Mouse (Mus musculus): ENCODE measurements around the gene Nptxr. TPM values are rescaled to one million over a fixed set of nuclear protein-coding genes. Genes with fewer than 3 reads are reported as not detected.

Gene Nptxr
- polyA plus RNA-seq, 1 experiment from 2014 or later: 7.2 TPM

DNA sequence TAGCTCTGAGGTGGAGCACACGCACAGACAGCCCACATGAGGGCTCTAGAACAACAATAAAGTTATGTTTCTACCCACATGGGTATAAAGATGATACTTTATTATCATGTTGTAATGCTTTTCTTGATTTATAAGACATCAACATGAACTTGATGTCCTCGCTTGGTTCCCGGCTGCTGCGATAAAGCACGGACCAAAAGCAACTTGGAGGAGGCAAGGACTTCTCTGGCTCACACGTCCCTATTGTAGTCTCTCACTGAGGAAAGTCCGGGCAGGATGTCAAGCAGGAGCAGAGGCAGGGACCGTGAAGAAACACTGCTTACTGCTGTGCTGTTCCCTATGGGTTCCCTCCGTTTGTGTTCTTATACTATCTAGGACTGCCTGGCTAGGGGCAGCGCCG, 60.6 kb downstream of the Nptxr start:
- H3K27me3 ChIP-seq: no peaks in the 10 kb centered on the region; the same call in 1 of the 2 replicates
- peaks cover 6% of the 10 kb centered on the region for H3K36me3 ChIP-seq (replicated peaks)
- H3K9ac ChIP-seq: no peak overlapping the region
- no peak overlapping the region for H3K4me2 ChIP-seq
- no peaks in the 10 kb centered on the region for H3K9me3 ChIP-seq
- ATAC-seq (ENCODE audit: low FRiP score): no peak
- H3K4me1 ChIP-seq: peaks cover 25% of the 10 kb centered on the region
- H3K27ac ChIP-seq: no peak overlapping the region
- 90% methylated on average over 11 of the region's 11 CpGs for WGBS
- H3K4me3 ChIP-seq (replicated peaks): no peak overlapping the region

DNA sequence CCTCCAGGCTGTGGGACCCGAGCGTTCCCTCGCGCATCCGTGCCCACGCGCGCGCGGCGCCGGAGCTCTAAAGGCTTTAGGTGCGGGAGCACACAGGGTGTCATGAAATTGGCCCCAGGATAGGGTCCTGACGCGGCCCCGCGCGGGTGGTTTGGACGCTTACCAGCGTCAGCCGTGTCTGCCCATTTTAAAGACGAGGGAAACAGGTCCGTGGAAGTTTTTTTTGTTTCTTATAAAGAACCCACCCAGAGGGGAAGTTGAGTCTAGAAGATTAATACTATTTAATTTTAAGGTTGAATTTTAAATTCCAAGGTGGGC, 61.9 kb downstream of the Nptxr start:
- WGBS: 0% methylated on average over 23 of the region's 23 CpGs
- no peaks in the 10 kb centered on the region; the same call in 1 of the 2 replicates for H3K27me3 ChIP-seq
- peaks cover 25% of the 10 kb centered on the region for H3K4me1 ChIP-seq
- ATAC-seq (ENCODE audit: low FRiP score): no peak
- H3K27ac ChIP-seq: no peak overlapping the region; the same call in 1 of the 2 replicates
- peaks cover 20% of the 10 kb centered on the region for H3K36me3 ChIP-seq (replicated peaks)
- no peaks in the 10 kb centered on the region for H3K9me3 ChIP-seq
- H3K9ac ChIP-seq: peak overlapping the region; percentile 91
- peak overlapping the region; percentile 99 for H3K4me3 ChIP-seq (replicated peaks)
- H3K4me2 ChIP-seq: peak overlapping the region; percentile 85

DNA sequence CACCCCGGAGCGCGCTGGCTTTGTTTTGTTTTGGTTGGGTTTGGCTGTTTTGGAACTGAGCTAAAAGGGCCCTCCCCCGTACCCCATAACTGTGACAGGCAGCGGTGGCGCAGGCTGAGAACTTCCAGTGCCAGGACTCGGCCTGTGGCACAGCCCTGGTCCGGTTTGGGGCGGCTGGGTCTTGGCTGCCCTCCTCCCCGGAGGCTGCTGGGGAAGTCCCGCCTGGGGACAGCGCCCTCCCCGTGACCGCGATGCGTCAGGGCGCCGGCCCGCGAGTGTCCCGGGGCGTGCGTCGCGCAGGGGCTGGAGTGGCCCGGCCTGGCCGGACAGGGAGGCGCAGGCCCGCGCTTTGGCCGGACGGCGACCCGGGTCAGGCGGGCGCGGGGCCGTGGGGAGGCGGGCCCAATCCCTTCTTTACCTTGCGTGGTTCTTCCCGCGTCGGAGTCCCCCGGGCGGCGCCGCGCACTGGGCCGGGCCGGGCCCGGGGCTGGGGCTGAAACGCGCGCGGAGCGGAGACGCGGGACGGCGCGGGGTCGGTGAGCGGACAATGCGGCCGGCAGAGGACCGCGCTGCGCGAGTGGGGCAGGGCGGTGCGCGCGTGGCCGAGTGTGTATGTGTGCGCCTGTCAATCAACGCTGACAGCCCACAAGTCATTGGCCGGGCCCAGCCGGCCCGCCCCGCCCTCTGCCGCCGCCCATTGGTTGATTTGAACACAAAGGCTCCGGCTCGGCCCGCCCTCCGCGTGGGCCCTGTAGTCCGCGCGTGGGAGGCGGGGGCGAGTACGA, 62.5 kb downstream of the Nptxr start, which contains the start of gene Sun2:
Sun2 (minus strand) TSS at position 616 of the 785 bp plus-strand sequence.
- Histone ChIP-seq H3K4me2 (peak within 1 kb of the TSS; percentile 85), H3K27me3 (no peaks in the 10 kb centered on the region; the same call in 1 of the 2 replicates), H3K4me3 (replicated peaks) (peak within 1 kb of the TSS; percentile 99), H3K9me3 (no peaks in the 10 kb centered on the region), H3K36me3 (replicated peaks) (peaks cover 25% of the 10 kb centered on the region), H3K9ac (peak within 1 kb of the TSS; percentile 91), H3K27ac (peak within 1 kb of the TSS; percentile 50; the same call in 1 of the 2 replicates), H3K4me1 (peaks cover 25% of the 10 kb centered on the region)
- peak; percentile 94 for ATAC-seq (ENCODE audit: low FRiP score)
- WGBS: under 1% methylated on average over 88 of the region's 93 CpGs

DNA sequence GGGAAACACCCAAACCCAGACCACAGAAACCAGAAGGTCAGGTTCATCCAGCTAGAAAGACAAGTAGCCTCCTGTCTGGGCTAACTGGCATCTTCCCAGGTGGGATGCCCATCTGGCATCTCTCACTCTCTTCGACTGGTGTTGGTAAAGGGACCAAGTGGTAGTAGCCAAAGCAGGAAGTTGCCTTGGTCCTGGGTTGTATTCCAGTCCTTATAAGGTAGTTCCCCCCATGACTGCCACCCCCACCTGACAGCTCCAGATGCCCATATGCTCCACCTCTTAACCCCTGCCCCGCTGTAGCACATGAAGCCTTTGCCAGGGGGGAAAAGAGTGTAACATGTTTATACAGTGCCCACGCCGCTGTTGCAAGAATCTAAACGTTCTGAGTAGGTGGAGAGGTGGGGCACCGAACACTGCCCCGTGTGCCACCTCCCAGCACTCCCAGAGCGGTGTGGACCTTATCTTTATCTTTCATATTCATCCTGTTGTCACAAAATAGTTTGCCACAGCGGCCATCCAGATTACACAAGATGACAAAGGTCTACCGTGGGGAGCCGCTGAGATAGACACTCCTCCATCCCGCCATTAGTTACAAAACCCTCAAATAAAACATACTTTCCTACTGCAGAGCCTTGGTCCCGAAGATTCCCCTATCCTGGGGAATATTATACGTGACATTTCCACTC, 63.2 kb downstream of the Nptxr start:
- H3K27ac ChIP-seq: no peak overlapping the region

DNA sequence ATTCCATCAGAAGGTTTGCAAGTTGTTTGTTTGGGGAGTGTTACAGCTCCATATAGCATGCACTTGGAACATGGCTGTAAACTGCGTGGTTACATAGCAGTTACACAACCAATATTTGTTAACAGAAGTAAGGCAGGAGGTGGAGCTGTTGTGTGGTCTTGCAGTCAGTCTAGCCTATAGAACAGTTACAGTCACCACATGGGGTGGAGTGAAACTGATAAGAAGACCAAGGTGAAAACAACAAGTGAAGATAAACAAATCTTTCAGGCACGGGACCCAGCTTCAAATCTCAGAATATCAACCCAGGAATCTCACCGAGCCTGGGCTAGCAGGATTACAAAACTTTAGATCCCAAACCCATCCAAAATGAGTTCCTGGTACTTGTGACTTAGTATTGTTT, 63.8 kb downstream of the Nptxr start:
- H3K9ac ChIP-seq: no peak overlapping the region

More for the DNA sequence above, 63.2 kb downstream of the Nptxr start:
- Histone ChIP-seq H3K4me1 (peaks cover 25% of the 10 kb centered on the region), H3K9me3 (no peaks in the 10 kb centered on the region), H3K36me3 (replicated peaks) (peaks cover 33% of the 10 kb centered on the region), H3K4me2 (peak overlapping the region; percentile 85), H3K9ac (peak overlapping the region; percentile 91), H3K27me3 (no peaks in the 10 kb centered on the region; the same call in 1 of the 2 replicates), H3K4me3 (replicated peaks) (peak overlapping the region; percentile 99)
- no peak; the same call in 1 of the 2 replicates for ATAC-seq (ENCODE audit: low FRiP score)
- WGBS: 41% methylated on average over 14 of the region's 14 CpGs

More for the DNA sequence above, 63.8 kb downstream of the Nptxr start:
- H3K27ac ChIP-seq: no peak overlapping the region
- H3K27me3 ChIP-seq: no peaks in the 10 kb centered on the region; the same call in 1 of the 2 replicates
- H3K4me3 ChIP-seq (replicated peaks): peak overlapping the region; percentile 99
- WGBS: 81% methylated on average over 3 of the region's 3 CpGs
- peaks cover 25% of the 10 kb centered on the region for H3K4me1 ChIP-seq
- peaks cover 37% of the 10 kb centered on the region for H3K36me3 ChIP-seq (replicated peaks)
- no peak for ATAC-seq (ENCODE audit: low FRiP score)
- peak overlapping the region; percentile 85 for H3K4me2 ChIP-seq
- H3K9me3 ChIP-seq: no peaks in the 10 kb centered on the region

Other genes starting within 250 kb of the Nptxr start
- 1.4 and 1.8 TPM in 2 replicates for gene Dmc1, start 199.7 kb downstream of the Nptxr start, polyA plus RNA-seq (2016; fragmentation: Nextera tagmentation; extraction: Ambion mirVana)
- 5.1 and 5.4 TPM in 2 replicates for gene Fam227a, start 145.8 kb downstream of the Nptxr start, polyA plus RNA-seq (2016; fragmentation: Nextera tagmentation; extraction: Ambion mirVana)
- 89.3 and 90.6 TPM in 2 replicates for gene Cby1, start 145.6 kb downstream of the Nptxr start, polyA plus RNA-seq (2016; fragmentation: Nextera tagmentation; extraction: Ambion mirVana)
- gene Tomm22, start 133.9 kb downstream of the Nptxr start, polyA plus RNA-seq (2016; fragmentation: Nextera tagmentation; extraction: Ambion mirVana): 266 and 274 TPM in 2 replicates
- gene Josd1, start 116.8 kb downstream of the Nptxr start, polyA plus RNA-seq (2016; fragmentation: Nextera tagmentation; extraction: Ambion mirVana): 24.1 and 24.5 TPM in 2 replicates
- gene Gtpbp1, start 113.9 kb downstream of the Nptxr start, polyA plus RNA-seq (2016; fragmentation: Nextera tagmentation; extraction: Ambion mirVana): 51.5 and 55.7 TPM in 2 replicates
- 6.2 and 8.6 TPM in 2 replicates for gene Sun2, start 62.2 kb downstream of the Nptxr start, polyA plus RNA-seq (2016; fragmentation: Nextera tagmentation; extraction: Ambion mirVana)
- 76.7 and 78.3 TPM in 2 replicates for gene Dnal4, start 26.9 kb downstream of the Nptxr start, polyA plus RNA-seq (2016; fragmentation: Nextera tagmentation; extraction: Ambion mirVana)
- gene Npcd, start 29.5 kb upstream of the Nptxr start, polyA plus RNA-seq (2016; fragmentation: Nextera tagmentation; extraction: Ambion mirVana): 0.87 TPM in 1 of 2 replicates, not detected in the other
- gene Cbx6, start 29.9 kb upstream of the Nptxr start, polyA plus RNA-seq (2016; fragmentation: Nextera tagmentation; extraction: Ambion mirVana): 31.1 and 31.5 TPM in 2 replicates
- 7.4 and 8.4 TPM in 2 replicates for gene Apobec3, start 86.9 kb upstream of the Nptxr start, polyA plus RNA-seq (2016; fragmentation: Nextera tagmentation; extraction: Ambion mirVana)
- gene Cbx7, start 166.4 kb upstream of the Nptxr start, polyA plus RNA-seq (2016; fragmentation: Nextera tagmentation; extraction: Ambion mirVana): 3.3 and 3.6 TPM in 2 replicates
- 2.1 and 2.3 TPM in 2 replicates for gene Pdgfb, start 210.2 kb upstream of the Nptxr start, polyA plus RNA-seq (2016; fragmentation: Nextera tagmentation; extraction: Ambion mirVana)